Mouse (Mus musculus): ENCODE measurements around the gene Trim2. TPM values are rescaled to one million over a fixed set of nuclear protein-coding genes. Genes with fewer than 3 reads are reported as not detected.

Trim2 gene
- polyA plus RNA-seq, 1 experiment from 2014 or later = 36.4 TPM

DNA sequence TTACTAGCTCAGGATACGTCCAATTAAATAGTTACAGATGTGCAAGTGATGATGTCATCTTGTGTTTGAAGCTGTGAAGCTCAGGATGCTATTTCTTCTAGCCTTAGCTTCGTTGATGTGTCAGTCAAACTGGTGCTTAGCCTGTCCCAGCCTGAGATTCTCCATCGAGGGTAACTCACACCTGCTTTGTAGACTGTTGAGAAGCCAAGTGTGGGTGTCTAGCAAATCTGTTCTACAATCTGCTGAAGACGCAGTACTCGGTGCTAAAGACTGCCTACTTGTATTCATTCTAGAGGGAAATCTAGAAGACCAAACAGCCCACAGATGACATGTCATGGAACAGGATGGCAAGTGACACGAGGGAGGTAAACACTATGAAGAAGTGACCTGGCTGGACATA lies 101.0 kb downstream of the Trim2 start:
- Histone ChIP-seq H3K27ac (no peak overlapping the region), H3K27me3 (ENCODE audit: poor library complexity, severe bottlenecking) (no peaks in the 10 kb centered on the region), H3K36me3 (replicated peaks) (peaks cover 72% of the 10 kb centered on the region), H3K9me3 (no peaks in the 10 kb centered on the region), H3K4me1 (peaks cover 10% of the 10 kb centered on the region), H3K4me3 (no peak overlapping the region)
- WGBS = 86% methylated on average over 6 of the region's 6 CpGs
- DNase-seq (ENCODE audit: extremely low spot score, low spot score) = no peak

DNA sequence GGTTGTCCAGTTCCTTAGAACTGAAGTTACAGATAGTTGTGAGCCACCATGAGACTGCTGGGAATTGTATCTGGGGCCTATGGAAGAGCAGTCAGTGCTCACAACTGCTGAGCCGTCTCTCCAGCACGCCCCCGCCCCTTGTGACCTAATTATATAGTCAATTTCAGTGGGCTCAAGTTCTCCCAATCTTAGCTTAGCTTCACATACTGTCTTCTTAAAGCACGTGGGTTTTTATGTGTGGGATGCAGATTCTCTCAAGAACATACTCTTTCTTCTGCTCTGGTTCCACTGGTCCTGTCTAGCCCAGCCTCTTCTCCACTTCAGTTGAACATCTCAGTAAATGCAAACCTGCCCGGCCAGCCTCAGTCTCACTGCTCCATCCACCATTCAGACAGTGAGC lies 102.0 kb downstream of the Trim2 start:
- H3K36me3 ChIP-seq (replicated peaks) = peaks cover 69% of the 10 kb centered on the region

DNA sequence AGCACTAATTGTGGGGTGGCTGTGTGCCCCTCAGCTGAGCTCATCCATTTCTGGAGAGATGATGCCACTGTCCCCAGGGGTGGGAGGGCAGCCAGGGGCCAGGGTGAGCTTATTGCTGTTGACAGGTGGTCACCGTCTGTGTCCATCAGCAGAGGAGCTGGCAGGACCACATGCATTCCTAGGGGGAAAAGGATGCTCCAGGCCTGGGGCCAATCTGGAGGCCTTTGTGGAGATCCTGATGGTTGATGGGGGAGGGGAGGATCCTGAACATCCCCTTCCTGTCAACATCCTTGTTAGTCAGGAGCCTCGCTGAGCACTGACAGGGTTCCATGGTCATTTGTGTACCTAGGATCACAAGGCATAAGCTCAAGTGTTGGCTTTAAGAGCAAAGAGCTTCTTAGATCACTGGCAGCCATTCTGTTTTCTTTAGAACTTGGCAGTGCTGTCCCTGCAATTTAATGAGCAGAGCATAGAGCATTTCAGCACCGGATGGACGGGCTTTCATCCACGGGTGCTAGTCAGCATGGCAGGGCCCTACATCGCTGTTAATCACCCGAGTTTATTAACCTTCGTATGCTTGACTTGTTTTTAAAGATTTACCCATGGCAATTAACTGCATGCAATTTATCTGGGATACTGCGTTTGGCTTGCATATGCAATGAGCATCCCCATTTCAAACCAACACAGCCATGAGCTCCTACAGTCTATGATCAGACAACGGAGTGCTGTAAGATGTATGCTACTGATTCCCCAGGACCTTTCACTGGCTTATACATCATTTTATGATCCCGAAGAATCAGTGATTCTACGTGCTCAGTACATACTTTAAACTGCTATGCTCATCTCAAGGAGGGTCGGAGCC lies 105.9 kb downstream of the Trim2 start:
- Histone ChIP-seq H3K27ac (peak overlapping the region; percentile 70; the same call in 1 of the 2 replicates), H3K36me3 (replicated peaks) (peaks cover 45% of the 10 kb centered on the region), H3K27me3 (ENCODE audit: poor library complexity, severe bottlenecking) (no peaks in the 10 kb centered on the region), H3K9me3 (no peaks in the 10 kb centered on the region), H3K4me3 (no peak overlapping the region), H3K4me1 (peaks cover 13% of the 10 kb centered on the region)
- DNase-seq (ENCODE audit: extremely low spot score, low spot score) = no peak
- 78% methylated on average over 13 of the region's 13 CpGs for WGBS

More for the DNA sequence above, 102.0 kb downstream of the Trim2 start:
- Histone ChIP-seq H3K4me1 (peaks cover 13% of the 10 kb centered on the region), H3K9me3 (no peaks in the 10 kb centered on the region), H3K27ac (no peak overlapping the region), H3K27me3 (ENCODE audit: poor library complexity, severe bottlenecking) (no peaks in the 10 kb centered on the region), H3K4me3 (no peak overlapping the region)
- 75% methylated on average over 5 of the region's 5 CpGs for WGBS
- no peak for DNase-seq (ENCODE audit: extremely low spot score, low spot score)

DNA sequence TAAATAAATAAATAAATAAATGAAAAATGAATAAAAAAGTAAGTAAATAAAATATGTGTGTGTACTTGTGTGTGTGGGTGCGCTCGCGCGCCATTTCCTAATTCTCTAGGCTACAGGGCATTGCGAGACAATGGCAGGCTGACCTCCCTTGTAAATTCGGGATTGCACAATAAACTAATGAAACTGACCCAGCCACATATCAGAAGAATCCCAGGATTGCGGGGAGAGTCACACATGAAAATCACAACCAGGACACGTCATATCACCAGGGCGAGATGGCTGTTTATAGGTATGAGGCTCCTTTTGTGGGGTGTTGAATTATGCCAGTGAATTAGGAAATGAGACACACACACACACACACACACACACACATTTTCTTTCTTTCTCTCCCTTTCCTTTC lies 107.2 kb downstream of the Trim2 start:
- H3K27ac ChIP-seq = no peak overlapping the region
- WGBS = 95% methylated on average over 9 of the region's 9 CpGs
- H3K36me3 ChIP-seq (replicated peaks) = peaks cover 34% of the 10 kb centered on the region
- no peak for DNase-seq (ENCODE audit: extremely low spot score, low spot score)
- no peaks in the 10 kb centered on the region for H3K9me3 ChIP-seq
- H3K4me1 ChIP-seq = peaks cover 13% of the 10 kb centered on the region
- no peak overlapping the region for H3K4me3 ChIP-seq
- no peaks in the 10 kb centered on the region for H3K27me3 ChIP-seq (ENCODE audit: poor library complexity, severe bottlenecking)

DNA sequence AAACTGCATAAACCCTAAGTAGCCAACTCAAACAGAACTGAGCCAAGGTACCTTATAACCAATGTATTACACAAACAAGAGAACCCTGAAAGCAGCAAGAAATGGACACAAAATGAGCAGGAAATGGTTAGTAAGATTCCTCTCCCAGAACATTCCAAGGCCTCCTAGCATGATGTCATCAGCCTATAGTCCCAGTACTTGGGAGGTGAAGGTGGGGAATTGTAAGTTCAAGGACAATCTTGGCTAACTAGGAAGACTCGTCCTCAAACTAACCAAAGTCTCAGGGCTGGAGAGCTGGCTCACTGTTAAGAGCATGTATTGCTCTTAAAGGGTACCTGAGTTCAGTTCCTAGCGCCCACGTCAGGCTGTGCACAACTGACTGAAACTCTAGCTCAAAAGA lies 108.4 kb downstream of the Trim2 start:
- H3K4me3 ChIP-seq = no peak overlapping the region
- 96% methylated on average over 3 of the region's 3 CpGs for WGBS
- H3K27ac ChIP-seq = no peak overlapping the region
- H3K4me1 ChIP-seq = peaks cover 18% of the 10 kb centered on the region
- no peaks in the 10 kb centered on the region for H3K9me3 ChIP-seq
- DNase-seq (ENCODE audit: extremely low spot score, low spot score) = no peak
- peaks cover 38% of the 10 kb centered on the region for H3K36me3 ChIP-seq (replicated peaks)
- H3K27me3 ChIP-seq (ENCODE audit: poor library complexity, severe bottlenecking) = peaks cover 3% of the 10 kb centered on the region; the same call in 1 of the 2 replicates

DNA sequence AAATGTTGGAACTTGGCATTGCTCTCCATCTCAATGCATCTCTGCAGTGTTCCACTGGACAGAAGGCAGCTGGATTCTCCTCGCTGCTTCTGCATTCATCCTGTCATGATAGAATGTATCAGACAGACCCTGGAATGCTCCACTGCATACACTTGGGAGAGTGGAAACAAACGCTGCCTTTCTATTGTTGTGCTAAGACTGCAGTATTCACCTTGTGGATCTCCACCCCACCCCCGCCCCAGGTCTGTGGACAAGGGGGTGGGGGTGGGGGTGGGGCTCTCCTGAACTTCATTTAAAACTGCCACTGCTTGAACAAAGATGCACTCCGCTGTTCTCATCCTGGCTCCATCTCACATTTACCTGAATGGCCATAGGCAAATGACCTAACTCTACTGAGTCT lies 112.8 kb downstream of the Trim2 start:
- 62% methylated on average over 4 of the region's 4 CpGs for whole genome bisulfite sequencing
- Histone ChIP-seq H3K4me1 (peaks cover 22% of the 10 kb centered on the region), H3K4me3 (no peak overlapping the region), H3K27me3 (ENCODE audit: poor library complexity, severe bottlenecking) (peaks cover 43% of the 10 kb centered on the region), H3K27ac (no peak overlapping the region), H3K9me3 (0 out of 2 replicates have a peak, but pooled peaks cover 6% of the 10 kb centered on the region), H3K36me3 (replicated peaks) (peaks cover 53% of the 10 kb centered on the region)
- DNase-seq (ENCODE audit: extremely low spot score, low spot score) = no peak

DNA sequence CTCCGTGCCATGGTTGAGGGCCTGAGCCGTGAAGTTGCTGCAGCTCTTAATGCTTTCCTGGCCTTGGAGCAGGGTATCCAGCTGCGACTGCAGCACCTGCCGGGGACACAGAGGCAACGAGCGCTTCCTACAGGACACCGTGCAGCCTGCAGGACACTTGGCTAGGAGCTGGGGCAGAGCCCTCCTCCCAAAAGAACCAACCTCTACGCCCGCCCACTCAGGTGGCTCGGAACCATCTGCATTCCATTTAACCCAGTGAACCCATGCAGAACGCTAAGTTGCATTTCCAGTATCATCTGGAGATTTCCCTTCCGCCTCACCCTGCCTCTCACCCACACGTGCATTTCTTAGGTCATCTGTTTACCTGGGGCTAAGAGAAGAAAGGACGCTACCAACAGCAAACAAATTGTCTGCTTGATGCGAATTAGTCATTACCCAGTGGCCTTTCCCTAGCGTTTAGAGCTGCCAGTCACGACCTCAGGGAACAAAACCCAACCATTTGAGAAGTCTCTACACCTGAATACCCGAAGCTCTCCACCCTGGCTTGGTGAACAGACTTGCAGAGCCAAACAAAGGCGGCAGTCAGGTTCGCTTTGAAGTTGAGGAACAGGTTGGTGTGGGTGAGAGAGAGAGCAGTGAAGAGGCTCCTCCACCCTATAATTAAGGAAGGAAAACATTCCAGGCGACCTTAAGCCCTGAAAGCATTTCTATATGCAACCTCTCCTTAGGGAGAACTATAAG lies 115.4 kb downstream of the Trim2 start:
- no peak for DNase-seq (ENCODE audit: extremely low spot score, low spot score)
- Histone ChIP-seq H3K9me3 (0 out of 2 replicates have a peak, but pooled peaks cover 6% of the 10 kb centered on the region), H3K27me3 (ENCODE audit: poor library complexity, severe bottlenecking) (peaks cover 43% of the 10 kb centered on the region), H3K27ac (peak overlapping the region; percentile 58), H3K4me1 (peaks cover 27% of the 10 kb centered on the region), H3K4me3 (peak overlapping the region; percentile 35), H3K36me3 (replicated peaks) (peaks cover 50% of the 10 kb centered on the region)
- WGBS = 48% methylated on average over 21 of the region's 21 CpGs

DNA sequence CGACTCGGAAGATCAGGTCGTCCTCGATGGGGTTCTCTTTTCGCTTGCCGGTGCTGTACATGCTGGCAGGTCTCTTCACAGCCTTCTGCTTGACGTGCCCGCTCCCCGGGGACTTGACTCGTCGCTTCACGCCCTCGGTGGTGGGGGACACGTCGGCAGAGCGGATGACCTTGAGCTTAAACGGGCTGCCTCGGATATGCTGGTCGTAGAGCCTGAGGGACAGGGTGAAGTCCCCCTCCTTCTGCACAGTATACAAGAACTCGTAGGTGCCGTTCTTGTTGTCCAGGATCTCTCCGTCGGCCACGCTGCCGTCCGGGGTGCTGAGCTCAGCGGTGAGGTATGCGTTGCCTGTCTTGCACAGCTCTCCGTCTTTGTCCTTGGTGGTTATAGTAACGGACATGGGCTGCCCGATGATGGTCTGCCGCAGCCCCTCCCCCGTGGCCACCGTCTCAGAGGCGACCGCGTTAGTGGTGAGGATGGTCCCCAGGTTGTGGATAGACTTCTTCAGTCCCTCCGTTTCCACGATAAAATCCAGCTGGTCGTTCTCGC lies 116.1 kb downstream of the Trim2 start:
- peaks cover 43% of the 10 kb centered on the region for H3K27me3 ChIP-seq (ENCODE audit: poor library complexity, severe bottlenecking)
- peaks cover 43% of the 10 kb centered on the region for H3K36me3 ChIP-seq (replicated peaks)
- H3K4me1 ChIP-seq = peaks cover 27% of the 10 kb centered on the region
- peak overlapping the region; percentile 58; the same call in 1 of the 2 replicates for H3K27ac ChIP-seq
- WGBS = 27% methylated on average over 41 of the region's 41 CpGs
- H3K4me3 ChIP-seq = peak overlapping the region; percentile 35
- H3K9me3 ChIP-seq = 0 out of 2 replicates have a peak, but pooled peaks cover 6% of the 10 kb centered on the region
- peak; percentile 23 for DNase-seq (ENCODE audit: extremely low spot score, low spot score)

DNA sequence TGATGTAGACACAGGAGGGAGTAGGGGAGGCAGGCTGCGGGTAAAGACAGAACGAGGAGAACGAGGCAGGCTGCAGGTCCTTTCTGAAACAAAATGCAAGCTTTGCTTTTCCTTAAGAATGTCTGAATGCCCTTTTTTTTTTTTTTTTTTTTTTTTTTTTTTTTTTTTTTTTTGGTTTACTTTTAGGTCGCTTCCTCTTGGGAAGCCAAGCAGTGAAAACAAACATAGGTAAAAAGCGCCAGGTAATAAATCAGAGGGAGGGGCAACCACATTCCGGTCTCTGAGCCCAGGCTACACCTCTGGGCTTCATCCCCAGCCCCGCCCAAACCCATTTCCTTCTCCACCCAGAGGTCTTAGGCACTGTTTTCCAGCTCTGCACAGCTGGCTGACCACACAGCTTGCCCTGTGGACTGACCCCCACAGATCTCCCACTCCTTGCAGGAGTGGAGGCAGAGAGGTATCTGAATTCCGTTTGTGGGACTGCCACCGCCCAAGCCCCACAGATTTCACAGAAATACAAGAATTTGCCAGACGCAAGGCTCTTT lies 117.0 kb downstream of the Trim2 start:
- peaks cover 27% of the 10 kb centered on the region for H3K4me1 ChIP-seq
- H3K27ac ChIP-seq = no peak overlapping the region
- peaks cover 48% of the 10 kb centered on the region for H3K36me3 ChIP-seq (replicated peaks)
- DNase-seq (ENCODE audit: extremely low spot score, low spot score) = no peak
- H3K4me3 ChIP-seq = 0 out of 2 replicates have a peak overlapping the region, but pooled peaks have one; percentile 35
- H3K27me3 ChIP-seq (ENCODE audit: poor library complexity, severe bottlenecking) = peaks cover 43% of the 10 kb centered on the region
- WGBS = 56% methylated on average over 10 of the region's 10 CpGs
- H3K9me3 ChIP-seq = peaks cover 10% of the 10 kb centered on the region; the same call in 1 of the 2 replicates

DNA sequence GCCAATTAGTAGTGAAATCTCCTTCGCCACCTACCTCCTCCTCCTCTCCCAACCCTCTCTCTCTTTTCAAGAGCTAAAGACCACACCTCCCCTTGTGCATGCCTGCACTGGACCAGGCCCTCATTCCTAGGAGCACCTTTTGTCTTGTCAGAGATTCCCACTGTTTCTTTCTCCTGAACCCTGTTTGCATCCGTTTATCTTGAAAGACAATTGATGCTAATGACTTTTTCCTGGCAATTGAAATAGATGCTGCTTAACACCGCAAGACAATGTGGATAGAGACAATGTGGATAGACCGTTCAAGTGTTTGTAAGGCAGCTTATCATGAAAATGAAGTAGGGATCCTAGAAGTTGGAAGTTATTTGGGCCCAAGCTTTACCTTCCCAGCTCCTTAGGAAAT lies 125.0 kb downstream of the Trim2 start:
- peaks cover 16% of the 10 kb centered on the region for H3K4me1 ChIP-seq
- no peak overlapping the region for H3K27ac ChIP-seq
- 19% methylated on average over 4 of the region's 4 CpGs for WGBS
- no peak for DNase-seq (ENCODE audit: extremely low spot score, low spot score)
- H3K4me3 ChIP-seq = no peak overlapping the region
- H3K27me3 ChIP-seq (ENCODE audit: poor library complexity, severe bottlenecking) = no peaks in the 10 kb centered on the region
- H3K9me3 ChIP-seq = peaks cover 5% of the 10 kb centered on the region; the same call in 1 of the 2 replicates
- H3K36me3 ChIP-seq (replicated peaks) = peaks cover 26% of the 10 kb centered on the region

DNA sequence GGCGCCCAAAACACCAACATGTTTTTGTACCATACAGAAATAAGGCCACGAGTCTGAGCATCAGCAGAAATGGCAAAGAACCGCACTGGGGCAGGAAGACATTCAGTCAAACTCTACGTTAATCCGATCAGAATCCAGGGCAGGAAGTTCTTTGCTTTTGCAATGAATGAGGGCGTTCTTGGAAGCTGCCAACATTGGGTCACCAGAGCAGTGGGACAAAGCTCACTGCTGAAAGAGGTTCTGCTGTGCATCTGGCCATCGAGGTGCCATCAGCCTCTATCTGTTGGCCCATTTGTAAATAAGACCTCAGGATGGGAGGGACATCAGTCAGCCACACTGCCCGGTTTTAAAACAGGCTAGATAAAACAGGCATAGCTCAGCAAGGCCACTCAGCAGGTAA lies 125.6 kb downstream of the Trim2 start:
- Histone ChIP-seq H3K4me1 (peaks cover 22% of the 10 kb centered on the region), H3K4me3 (no peak overlapping the region), H3K27me3 (ENCODE audit: poor library complexity, severe bottlenecking) (no peaks in the 10 kb centered on the region), H3K27ac (no peak overlapping the region), H3K9me3 (peaks cover 5% of the 10 kb centered on the region; the same call in 1 of the 2 replicates), H3K36me3 (replicated peaks) (peaks cover 27% of the 10 kb centered on the region)
- 20% methylated on average over 8 of the region's 8 CpGs for WGBS
- no peak for DNase-seq (ENCODE audit: extremely low spot score, low spot score)

DNA sequence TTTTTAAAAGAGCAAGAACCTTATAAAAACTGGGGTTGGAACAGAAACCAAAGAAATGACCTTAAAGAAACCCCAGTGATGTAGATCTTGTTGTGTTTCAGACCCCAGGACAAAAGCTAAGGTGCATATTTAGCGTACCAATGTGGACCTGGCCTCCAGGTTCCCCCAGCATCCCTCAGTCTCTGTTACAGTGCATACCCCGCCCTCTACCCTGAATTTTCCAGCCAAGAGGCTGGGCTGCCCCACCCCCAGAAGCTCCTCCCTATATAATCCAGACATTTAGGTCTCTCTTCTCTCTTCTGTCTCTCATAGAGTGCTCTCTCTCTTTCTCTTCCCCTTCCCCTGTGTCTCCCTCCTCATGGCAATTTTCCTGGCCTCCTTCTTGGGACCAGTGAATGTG lies 126.4 kb downstream of the Trim2 start:
- Histone ChIP-seq H3K4me3 (no peak overlapping the region), H3K4me1 (peaks cover 27% of the 10 kb centered on the region), H3K9me3 (peaks cover 5% of the 10 kb centered on the region; the same call in 1 of the 2 replicates), H3K27ac (no peak overlapping the region), H3K36me3 (replicated peaks) (peaks cover 27% of the 10 kb centered on the region), H3K27me3 (ENCODE audit: poor library complexity, severe bottlenecking) (no peaks in the 10 kb centered on the region)
- DNase-seq (ENCODE audit: extremely low spot score, low spot score) = no peak
- WGBS = 72% methylated on average over 2 of the region's 2 CpGs
